Mouse (Mus musculus) myocyte (in vitro differentiated cells): Measurements from ENCODE around the gene Sec24d.

Source experiments
- CEBPB ChIP-seq: IDR thresholded peaks from 2 replicates; pipeline ENCODE4 v1.6.1; 2011; ENCODE audit warnings: mild to moderate bottlenecking, moderate library complexity; ENCODE audit not compliant: poor library complexity, insufficient read depth, severe bottlenecking
- E2F4 ChIP-seq: IDR thresholded peaks from one replicate; pipeline ENCODE4 v1.6.1; 2011; ENCODE audit warnings: mild to moderate bottlenecking, control low read depth, moderate library complexity; ENCODE audit not compliant: insufficient read depth
- MAX ChIP-seq: IDR thresholded peaks from one replicate; pipeline ENCODE4 v1.6.1; 2011; ENCODE audit warnings: low read depth, mild to moderate bottlenecking, control low read depth
- MYOG ChIP-seq, 3 experiments: IDR thresholded peaks; one replicate each; pipeline ENCODE4 v1.6.1; 2011; ENCODE audit warnings: control low read depth in 2 of 3, low read depth in 2 of 3, mild to moderate bottlenecking in 2 of 3; ENCODE audit not compliant: insufficient read length in 2 of 3, control insufficient read depth in 1 of 3, insufficient read depth in 1 of 3
- POLR2A ChIP-seq: IDR thresholded peaks from one replicate; pipeline ENCODE4 v1.6.1; 2011; ENCODE audit warnings: low read depth, mild to moderate bottlenecking, control low read depth, moderate library complexity; ENCODE audit not compliant: insufficient read length
- REST ChIP-seq: IDR thresholded peaks from one replicate; pipeline ENCODE4 v1.6.1; 2011; ENCODE audit warnings: mild to moderate bottlenecking, control low read depth, moderate library complexity; ENCODE audit not compliant: insufficient read depth, insufficient read length
- TCF12 ChIP-seq: IDR thresholded peaks from one replicate; pipeline ENCODE4 v1.6.1; 2011; ENCODE audit warnings: mild to moderate bottlenecking, control low read depth; ENCODE audit not compliant: poor library complexity, insufficient read depth, severe bottlenecking

DNA sequence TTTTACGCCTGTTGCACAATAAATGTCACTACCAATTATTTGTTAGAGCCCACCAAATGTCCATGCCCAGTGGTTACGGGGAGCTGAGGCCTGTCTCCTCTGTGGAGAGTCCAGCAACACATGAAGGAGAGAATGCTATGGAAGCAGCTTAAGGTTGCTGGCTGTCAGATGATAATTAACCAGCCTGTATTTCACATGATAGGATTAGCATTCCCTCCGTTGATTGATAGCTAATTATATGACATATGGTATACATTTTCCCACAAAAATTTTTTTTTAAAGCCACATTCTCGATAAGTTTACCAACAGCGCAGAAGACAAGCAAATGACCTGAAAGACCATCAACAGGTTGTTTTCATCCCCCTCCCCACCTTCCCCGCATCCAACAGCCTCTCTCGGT is 31.8 kb upstream of the Sec24d start:
- no peak for TF ChIP-seq POLR2A
- no peak for TF ChIP-seq CEBPB
- no peak for TF ChIP-seq TCF12
- TF ChIP-seq E2F4: no peak
- TF ChIP-seq REST: no peak
- TF ChIP-seq MAX: no peak
- TF ChIP-seq MYOG (IDR thresholded peaks at IDR 0.05; ENCODE audit: control insufficient read depth in 1 of 3, insufficient read depth in 1 of 3, insufficient read length in 2 of 3, low read depth in 2 of 3): no peak
